8 mouse cellular contexts compared by ENCODE assay signal in genomic region chr11:120013174-120013711, GRCm38 (mm10). TPM values are rescaled to one million over a fixed set of nuclear protein-coding genes. Genes with fewer than 3 reads are reported as not detected.
DNase-seq lines count a peak whose midpoint lies in the region; ATAC-seq and TF ChIP-seq lines count a peak whose summit lies in the region.

No protein-coding gene starts in this region.

- peaks cover 76% of the 10 kb centered on the region for H3K36me3 ChIP-seq in forebrain, postnatal 0 days (ENCODE audit: insufficient read depth)
- H3K36me3 ChIP-seq in lung, embryonic 15.5 days = no peaks in the 10 kb centered on the region

- H3K4me3 ChIP-seq in forebrain, postnatal 0 days (ENCODE audit: low read depth, low read length) = no peak overlapping the region
- H3K4me3 ChIP-seq in lung, embryonic 15.5 days = peak overlapping the region; percentile 33

- H3K9ac ChIP-seq in forebrain, postnatal 0 days = no peak overlapping the region
- peak overlapping the region; percentile 46 for H3K9ac ChIP-seq in lung, embryonic 15.5 days

- H3K4me2 ChIP-seq in forebrain, postnatal 0 days (ENCODE audit: low read depth) = peak overlapping the region; percentile 34
- peak overlapping the region; percentile 66 for H3K4me2 ChIP-seq in lung, embryonic 15.5 days

- TF ChIP-seq CTCF in forebrain, postnatal 0 days (IDR thresholded peaks at IDR 0.05; ENCODE audit: low read depth) = peak; percentile 93

- no peaks in the 10 kb centered on the region for H3K27me3 ChIP-seq in forebrain, postnatal 0 days (ENCODE audit: insufficient read depth, low read length)
- peaks cover 12% of the 10 kb centered on the region; the same call in 1 of the 2 replicates for H3K27me3 ChIP-seq in lung, embryonic 15.5 days

- 16% methylated on average over 21 of the region's 21 CpGs for WGBS in forebrain, postnatal 0 days
- WGBS in lung, embryonic 15.5 days = 12% methylated on average over 21 of the region's 21 CpGs

- no peak overlapping the region for H3K27ac ChIP-seq in forebrain, postnatal 0 days (ENCODE audit: low read depth, low read length)
- H3K27ac ChIP-seq in lung, embryonic 15.5 days = no peak overlapping the region

- peak; percentile 84 for DNase-seq in MN1 (ENCODE audit: low spot score)
- peak; percentile 88 to 93 for DNase-seq in cerebellum, adult 18-20 months
- DNase-seq in forebrain, postnatal 0 days = peak; percentile 93
- DNase-seq in layer of hippocampus, adult 9-10 months (ENCODE audit: low spot score) = peak; percentile 75
- peak; percentile 77 for DNase-seq in ovary, postnatal 36 days (ENCODE audit: low spot score)
- DNase-seq in thymus, postnatal 4 days = peak; percentile 86

- peak; percentile 89 for ATAC-seq in forebrain, postnatal 0 days
- peak; percentile 70 to 80 for ATAC-seq in hematopoietic stem cell, adult 5-6 weeks (replicated peaks in 1 of 2; ENCODE audit: insufficient read depth in 1 of 2, low FRiP score in 2 of 2, low TSS enrichment in 1 of 2, low read depth in 1 of 2, poor library complexity in 2 of 2, severe bottlenecking in 2 of 2)
- ATAC-seq in lung, embryonic 15.5 days (ENCODE audit: borderline replicate concordance, extremely low read depth, low FRiP score, low TSS enrichment) = peak; percentile 41

- H3K9me3 ChIP-seq in forebrain, postnatal 0 days (ENCODE audit: low read length) = no peaks in the 10 kb centered on the region
- no peaks in the 10 kb centered on the region for H3K9me3 ChIP-seq in lung, embryonic 15.5 days

- H3K4me1 ChIP-seq in forebrain, postnatal 0 days (ENCODE audit: insufficient read depth) = no peaks in the 10 kb centered on the region
- H3K4me1 ChIP-seq in lung, embryonic 15.5 days = peaks cover 15% of the 10 kb centered on the region

RNA-seq across cellular contexts. Expression of gene Aatk, which starts 33.7 kb away (rescaled TPM):
- 104 and 110 TPM in 2 replicates for total RNA-seq in forebrain, postnatal 0 days (2014; rRNA removed)
- polyA plus RNA-seq in forebrain, postnatal 0 days (2015; fragmentation: Nextera tagmentation; extraction: Ambion mirVana) = 27.3 and 31.7 TPM in 2 replicates
- total RNA-seq in hematopoietic stem cell, adult 5-6 weeks (2017) = 0.40 and 1.6 TPM in 2 replicates
- polyA plus RNA-seq in lung, embryonic 15.5 days (2015; fragmentation: Nextera tagmentation; extraction: Ambion mirVana) = 2.1 and 3.3 TPM in 2 replicates

Comparison
In these comparisons a context has a peak if more than half of its experiments do, and no peak if none do; other contexts are left out.
1. RNA of gene Aatk, which starts 33.7 kb away (total RNA-seq): 104 to 110 TPM in forebrain, postnatal 0 days; 0.40 to 1.6 TPM in hematopoietic stem cell, adult 5-6 weeks; every median in the first group is over 10 times any median in the second.
2. Peak in every context shown above with its lines, with median percentiles within 50 percentile points of each other: DNase-seq and ATAC-seq.